In genomic region chr3:37235025-37235424, GRCm38 (mm10) we compare ENCODE assay signal across 24 mouse cellular contexts. TPM values are rescaled to one million over a fixed set of nuclear protein-coding genes. Genes with fewer than 3 reads are reported as not detected.
"Had no signal": no experiment of that assay in that cellular context is flagged by ENCODE, and none has a peak within 500 bp of the region (broad histone marks: within the 10 kb centered on the region; RNA-seq: fewer than 3 reads in every experiment).

No protein-coding gene starts in this region.

- H3K9me3 ChIP-seq: midbrain, embryonic 15.5 days; neural tube, embryonic 13.5 days; neural tube, embryonic 15.5 days had no signal

- DNase-seq: lung, adult 18-20 months; lung, embryonic 14.5 days; lung, postnatal 10 days; lung, postnatal 4 days; retina, postnatal 1 day; right cerebral cortex, adult 18-20 months; right cerebral cortex, postnatal 25 days; right cerebral cortex, postnatal 4 days; spleen, adult 18-20 months; thymus, adult 18-20 months; thymus, postnatal 14 days; thymus, postnatal 36 days had no signal

- H3K4me3 ChIP-seq: midbrain, embryonic 13.5 days; midbrain, embryonic 15.5 days; neural tube, embryonic 13.5 days; neural tube, embryonic 15.5 days had no signal

- H3K4me1 ChIP-seq: neural tube, embryonic 13.5 days; neural tube, embryonic 15.5 days had no signal

- H3K27me3 ChIP-seq: midbrain, embryonic 13.5 days; midbrain, embryonic 15.5 days; neural tube, embryonic 13.5 days; neural tube, embryonic 15.5 days had no signal

- H3K9ac ChIP-seq: lung, embryonic 14.5 days; midbrain, embryonic 13.5 days; midbrain, embryonic 15.5 days; neural tube, embryonic 13.5 days; neural tube, embryonic 15.5 days had no signal

- H3K27ac ChIP-seq: midbrain, embryonic 13.5 days; midbrain, embryonic 15.5 days; neural tube, embryonic 13.5 days; neural tube, embryonic 15.5 days had no signal

- H3K36me3 ChIP-seq: midbrain, embryonic 13.5 days; midbrain, embryonic 15.5 days; neural tube, embryonic 13.5 days; neural tube, embryonic 15.5 days had no signal

- H3K4me2 ChIP-seq: lung, embryonic 14.5 days; midbrain, embryonic 11.5 days; midbrain, embryonic 13.5 days; midbrain, embryonic 15.5 days; neural tube, embryonic 13.5 days; neural tube, embryonic 15.5 days had no signal

- ATAC-seq: midbrain, embryonic 13.5 days; midbrain, embryonic 15.5 days had no signal

RNA-seq across cellular contexts. Expression of gene Il21, which starts 2.6 kb away (rescaled TPM):
- polyA plus RNA-seq: liver, embryonic 16.5 days; lung, embryonic 14.5 days; lung, embryonic 16.5 days; midbrain, embryonic 11.5 days; midbrain, embryonic 15.5 days; midbrain, postnatal 0 days; neural tube, embryonic 11.5 days; neural tube, embryonic 13.5 days; neural tube, embryonic 15.5 days; small intestine, adult 2 months; stomach, embryonic 14.5 days; stomach, embryonic 16.5 days had no signal
